Mouse (Mus musculus): ENCODE data around the gene Gm7247. TPM values are rescaled to one million over a fixed set of nuclear protein-coding genes. Genes with fewer than 3 reads are reported as not detected.
"Not testable (repeated sequence)": the region's sequence is repeated elsewhere in the genome, so short reads cannot be mapped to it uniquely, and the experiment has no call there.

The Gm7247 gene
- total and polyA plus RNA-seq, 2 experiments from 2014 or later: not detected

- no peaks in the 10 kb centered on the region for H3K36me3 ChIP-seq (ENCODE audit: insufficient read depth)
- H3K4me2 ChIP-seq (ENCODE audit: low read depth): no peak overlapping the region
- no peak for DNase-seq
- H3K9me3 ChIP-seq (ENCODE audit: low read length): no peaks in the 10 kb centered on the region
- H3K4me3 ChIP-seq (ENCODE audit: low read depth, low read length): no peak overlapping the region
- H3K27ac ChIP-seq (ENCODE audit: low read depth, low read length): no peak overlapping the region
- no peak overlapping the region for H3K9ac ChIP-seq
- ATAC-seq: no peak
- no peaks in the 10 kb centered on the region for H3K27me3 ChIP-seq (ENCODE audit: insufficient read depth, low read length)
- TF ChIP-seq CTCF (IDR thresholded peaks at IDR 0.05; ENCODE audit: low read depth): no peak
- H3K4me1 ChIP-seq (ENCODE audit: insufficient read depth): no peaks in the 10 kb centered on the region
- 96% methylated on average over 2 of the region's 2 CpGs for WGBS
These were observed 136.4 kb downstream of the Gm7247 start for GRCm38 (mm10) chr14:51497958-51498357.

- Histone ChIP-seq H3K4me1 (ENCODE audit: insufficient read depth) (no peaks in the 10 kb centered on the region), H3K4me3 (ENCODE audit: low read depth, low read length) (no peak overlapping the region)
- no peak for ATAC-seq
These were observed 138.2 kb downstream of the Gm7247 start for GRCm38 (mm10) chr14:51499707-51500275.

GRCm38 (mm10) chr14:51500461-51500860 lies 138.9 kb downstream of the Gm7247 start:
- ATAC-seq (no peak), DNase-seq (no peak)
- WGBS: 94% methylated on average over 4 of the region's 4 CpGs
- Histone ChIP-seq H3K9ac (no peak overlapping the region), H3K27ac (ENCODE audit: low read depth, low read length) (no peak overlapping the region), H3K36me3 (ENCODE audit: insufficient read depth) (no peaks in the 10 kb centered on the region), H3K4me1 (ENCODE audit: insufficient read depth) (no peaks in the 10 kb centered on the region), H3K4me2 (ENCODE audit: low read depth) (no peak overlapping the region), H3K4me3 (ENCODE audit: low read depth, low read length) (no peak overlapping the region), H3K9me3 (ENCODE audit: low read length) (no peaks in the 10 kb centered on the region), H3K27me3 (ENCODE audit: insufficient read depth, low read length) (no peaks in the 10 kb centered on the region)
- TF ChIP-seq CTCF (IDR thresholded peaks at IDR 0.05; ENCODE audit: low read depth): no peak

More at GRCm38 (mm10) chr14:51499707-51500275, 138.2 kb downstream of the Gm7247 start:
- H3K27me3 ChIP-seq (ENCODE audit: insufficient read depth, low read length): no peaks in the 10 kb centered on the region
- H3K4me2 ChIP-seq (ENCODE audit: low read depth): no peak overlapping the region
- no peaks in the 10 kb centered on the region for H3K9me3 ChIP-seq (ENCODE audit: low read length)
- 86% methylated on average over 2 of the region's 2 CpGs for WGBS
- no peaks in the 10 kb centered on the region for H3K36me3 ChIP-seq (ENCODE audit: insufficient read depth)
- no peak overlapping the region for H3K27ac ChIP-seq (ENCODE audit: low read depth, low read length)
- TF ChIP-seq CTCF (IDR thresholded peaks at IDR 0.05; ENCODE audit: low read depth): no peak
- DNase-seq: no peak
- H3K9ac ChIP-seq: no peak overlapping the region

GRCm38 (mm10) chr14:51507416-51507815 lies 145.9 kb downstream of the Gm7247 start:
- ATAC-seq (no peak), DNase-seq (no peak)
- Histone ChIP-seq H3K36me3 (ENCODE audit: insufficient read depth) (no peaks in the 10 kb centered on the region), H3K27ac (ENCODE audit: low read depth, low read length) (no peak overlapping the region), H3K27me3 (ENCODE audit: insufficient read depth, low read length) (no peaks in the 10 kb centered on the region), H3K9me3 (ENCODE audit: low read length) (no peaks in the 10 kb centered on the region), H3K9ac (no peak overlapping the region), H3K4me1 (ENCODE audit: insufficient read depth) (no peaks in the 10 kb centered on the region), H3K4me3 (ENCODE audit: low read depth, low read length) (no peak overlapping the region), H3K4me2 (ENCODE audit: low read depth) (no peak overlapping the region)
- TF ChIP-seq CTCF (IDR thresholded peaks at IDR 0.05; ENCODE audit: low read depth): no peak
- WGBS: 98% methylated on average over 8 of the region's 8 CpGs

GRCm38 (mm10) chr14:51552490-51552889 lies 190.9 kb downstream of the Gm7247 start, which contains the start of gene Gm5622:
Gene Gm5622, plus strand, starts transcription at chr14:51552790.
- H3K27ac ChIP-seq (ENCODE audit: low read depth, low read length): no peak within 1 kb of the TSS
- WGBS: 96% methylated on average over 4 of the region's 4 CpGs
- ATAC-seq (no peak), DNase-seq (no peak)
- H3K36me3 ChIP-seq (ENCODE audit: insufficient read depth): no peaks in the 10 kb centered on the region
- no peak within 1 kb of the TSS for H3K4me2 ChIP-seq (ENCODE audit: low read depth)
- H3K9me3 ChIP-seq (ENCODE audit: low read length): no peaks in the 10 kb centered on the region
- H3K9ac ChIP-seq: no peak within 1 kb of the TSS
- H3K27me3 ChIP-seq (ENCODE audit: insufficient read depth, low read length): no peaks in the 10 kb centered on the region
- H3K4me1 ChIP-seq (ENCODE audit: insufficient read depth): no peaks in the 10 kb centered on the region
- H3K4me3 ChIP-seq (ENCODE audit: low read depth, low read length): no peak within 1 kb of the TSS
- TF ChIP-seq CTCF (IDR thresholded peaks at IDR 0.05; ENCODE audit: low read depth): no peak

GRCm38 (mm10) chr14:51573963-51574362 lies 212.4 kb downstream of the Gm7247 start, which contains the start of gene Gm17175:
Gene Gm17175, minus strand, starts transcription at chr14:51574063.
- not testable (repeated sequence) for H3K36me3 ChIP-seq (ENCODE audit: insufficient read depth); H3K9me3 ChIP-seq (ENCODE audit: low read length); H3K4me2 ChIP-seq (ENCODE audit: low read depth); H3K9ac ChIP-seq; H3K4me3 ChIP-seq (ENCODE audit: low read depth, low read length); ATAC-seq; DNase-seq; H3K27ac ChIP-seq (ENCODE audit: low read depth, low read length); H3K4me1 ChIP-seq (ENCODE audit: insufficient read depth); H3K27me3 ChIP-seq (ENCODE audit: insufficient read depth, low read length)
- 91% methylated on average over 2 of the region's 2 CpGs for WGBS

- not testable (repeated sequence) for H3K4me3 ChIP-seq (ENCODE audit: low read depth, low read length); ATAC-seq; H3K4me1 ChIP-seq (ENCODE audit: insufficient read depth); H3K9me3 ChIP-seq (ENCODE audit: low read length); H3K27me3 ChIP-seq (ENCODE audit: insufficient read depth, low read length); H3K9ac ChIP-seq; H3K4me2 ChIP-seq (ENCODE audit: low read depth); H3K36me3 ChIP-seq (ENCODE audit: insufficient read depth); H3K27ac ChIP-seq (ENCODE audit: low read depth, low read length); DNase-seq
- WGBS: 97% methylated on average over 4 of the region's 4 CpGs
These were observed 230.5 kb downstream of the Gm7247 start, which contains the start of gene Gm17174 for GRCm38 (mm10) chr14:51592039-51592438. Gene Gm17174, minus strand, starts transcription at chr14:51592139.
